Mouse (Mus musculus) midbrain, embryonic 10.5 days (tissue): ENCODE data around the gene Nacc1. TPM values are rescaled to one million over a fixed set of nuclear protein-coding genes. Genes with fewer than 3 reads are reported as not detected.
A peak's percentile ranks its signal among the peaks of the same experiment; 100 is the strongest.

ENCODE experiments used
- DNase-seq: peaks from one replicate; pipeline ENCODE4 v3.0.0-alpha.2; 2017; ENCODE audit warnings: low spot score
- H3K27ac ChIP-seq: fragments of 300-500 bp; sonication (generic); replicated peaks from 2 replicates; pipeline ENCODE4 v1.5.1; 2016; ENCODE audit warnings: mild to moderate bottlenecking
- H3K27me3 ChIP-seq: fragments of 300-500 bp; sonication (generic); 2 replicates; pipeline ENCODE4 v1.6.1; 2016; ENCODE audit warnings: low read depth, mild to moderate bottlenecking; ENCODE audit not compliant: poor library complexity, severe bottlenecking
- H3K36me3 ChIP-seq: fragments of 300-500 bp; sonication (generic); 2 replicates; pipeline ENCODE4 v1.6.1; 2016; ENCODE audit warnings: mild to moderate bottlenecking, moderate library complexity
- H3K4me1 ChIP-seq: fragments of 300-500 bp; sonication (generic); 2 replicates; pipeline ENCODE4 v1.6.1; 2016
- H3K4me3 ChIP-seq: fragments of 300-500 bp; sonication (generic); 2 replicates; pipeline ENCODE4 v1.5.1; 2016; ENCODE audit warnings: mild to moderate bottlenecking, moderate library complexity
- H3K9me3 ChIP-seq: fragments of 300-500 bp; sonication (generic); replicated peaks from 2 replicates; pipeline ENCODE4 v1.6.1; 2016; ENCODE audit warnings: mild to moderate bottlenecking
- WGBS: fragments of 180-500 bp; shearing (Covaris S2); methylation state at CpG from one replicate; pipeline ENCODE4 v1.1.7; 2016; 5-methylcytosine and 5-hydroxymethylcytosine counted together
- polyA plus RNA-seq: library from polyadenylated mRNA; unstranded; fragments of >200 nt; fragmentation: Nextera tagmentation; extraction: Ambion mirVana; gene quantifications from 2 replicates; pipeline ENCODE4 v1.2.1, GENCODE M21; 2016

Nacc1 gene
- polyA plus RNA-seq, 1 experiment from 2014 or later: 24.8 TPM

- H3K9me3 ChIP-seq: no peaks in the 10 kb centered on the region
- under 1% methylated on average over 29 of the region's 29 CpGs for WGBS
- H3K4me1 ChIP-seq: peaks cover 57% of the 10 kb centered on the region
- peak overlapping the region; percentile 94 for H3K27ac ChIP-seq
- H3K36me3 ChIP-seq: peaks cover 24% of the 10 kb centered on the region
- H3K27me3 ChIP-seq: no peaks in the 10 kb centered on the region
- peak; percentile 86 for DNase-seq
- H3K4me3 ChIP-seq: peak overlapping the region; percentile 87
These were observed 22.9 kb downstream of the Nacc1 start for GRCm38 (mm10) chr8:84664566-84665384.

- peaks cover 67% of the 10 kb centered on the region for H3K4me1 ChIP-seq
- WGBS: 3% methylated on average over 43 of the region's 43 CpGs
- peak overlapping the region; percentile 87 for H3K4me3 ChIP-seq
These were observed 24.0 kb downstream of the Nacc1 start for GRCm38 (mm10) chr8:84663483-84664327.

GRCm38 (mm10) chr8:84662581-84663065 lies 25.0 kb downstream of the Nacc1 start, which contains the start of gene Ier2:
Ier2 (minus strand) TSS chr8:84662852.
- H3K4me3 ChIP-seq: peak within 1 kb of the TSS; percentile 87
- DNase-seq: peak; percentile 93
- H3K9me3 ChIP-seq: no peaks in the 10 kb centered on the region
- H3K4me1 ChIP-seq: peaks cover 72% of the 10 kb centered on the region
- WGBS: under 1% methylated on average over 27 of the region's 27 CpGs
- no peaks in the 10 kb centered on the region for H3K27me3 ChIP-seq
- H3K36me3 ChIP-seq: peaks cover 3% of the 10 kb centered on the region; the same call in 1 of the 2 replicates
- peak within 1 kb of the TSS; percentile 94 for H3K27ac ChIP-seq

More at GRCm38 (mm10) chr8:84663483-84664327, 24.0 kb downstream of the Nacc1 start:
- no peaks in the 10 kb centered on the region for H3K27me3 ChIP-seq
- peak; percentile 98 for DNase-seq
- peak overlapping the region; percentile 94 for H3K27ac ChIP-seq
- peaks cover 13% of the 10 kb centered on the region for H3K36me3 ChIP-seq
- no peaks in the 10 kb centered on the region for H3K9me3 ChIP-seq

GRCm38 (mm10) chr8:84661961-84662571 lies 25.6 kb downstream of the Nacc1 start:
- H3K4me3 ChIP-seq: peak overlapping the region; percentile 87
- WGBS: under 1% methylated on average over 61 of the region's 61 CpGs
- no peaks in the 10 kb centered on the region for H3K9me3 ChIP-seq
- peak; percentile 79 for DNase-seq
- 0 out of 2 replicates have a peak, but pooled peaks cover 3% of the 10 kb centered on the region for H3K36me3 ChIP-seq
- H3K27ac ChIP-seq: peak overlapping the region; percentile 94
- H3K27me3 ChIP-seq: no peaks in the 10 kb centered on the region
- H3K4me1 ChIP-seq: peaks cover 78% of the 10 kb centered on the region

- H3K4me3 ChIP-seq: peak overlapping the region; percentile 87
- peaks cover 83% of the 10 kb centered on the region for H3K4me1 ChIP-seq
- no peaks in the 10 kb centered on the region for H3K27me3 ChIP-seq
- H3K36me3 ChIP-seq: 0 out of 2 replicates have a peak, but pooled peaks cover 3% of the 10 kb centered on the region
- no peaks in the 10 kb centered on the region for H3K9me3 ChIP-seq
- under 1% methylated on average over 24 of the region's 24 CpGs for WGBS
- H3K27ac ChIP-seq: peak overlapping the region; percentile 94
- DNase-seq: peak; percentile 64
These were observed 26.2 kb downstream of the Nacc1 start for GRCm38 (mm10) chr8:84661458-84661871.

GRCm38 (mm10) chr8:84660819-84661457 lies 26.7 kb downstream of the Nacc1 start:
- DNase-seq: peak; percentile 73
- Histone ChIP-seq H3K9me3 (no peaks in the 10 kb centered on the region), H3K27me3 (no peaks in the 10 kb centered on the region), H3K27ac (peak overlapping the region; percentile 94), H3K4me3 (peak overlapping the region; percentile 87), H3K4me1 (peaks cover 83% of the 10 kb centered on the region), H3K36me3 (no peaks in the 10 kb centered on the region)
- WGBS: under 1% methylated on average over 20 of the region's 20 CpGs

GRCm38 (mm10) chr8:84659936-84660818 lies 27.5 kb downstream of the Nacc1 start:
- Histone ChIP-seq H3K27me3 (no peaks in the 10 kb centered on the region), H3K27ac (peak overlapping the region; percentile 94), H3K9me3 (no peaks in the 10 kb centered on the region), H3K36me3 (no peaks in the 10 kb centered on the region), H3K4me3 (peak overlapping the region; percentile 87), H3K4me1 (peaks cover 83% of the 10 kb centered on the region)
- peak; percentile 82 for DNase-seq
- under 1% methylated on average over 33 of the region's 33 CpGs for WGBS

- no peak overlapping the region for H3K4me3 ChIP-seq
- no peaks in the 10 kb centered on the region for H3K36me3 ChIP-seq
- 39% methylated on average over 1 of the region's 1 CpGs for WGBS
- no peak overlapping the region for H3K27ac ChIP-seq
- DNase-seq: no peak
- H3K27me3 ChIP-seq: no peaks in the 10 kb centered on the region
- H3K9me3 ChIP-seq: no peaks in the 10 kb centered on the region
- H3K4me1 ChIP-seq: peaks cover 83% of the 10 kb centered on the region
These were observed 28.7 kb downstream of the Nacc1 start for GRCm38 (mm10) chr8:84658951-84659350.

- H3K4me3 ChIP-seq: no peak overlapping the region; the same call in 1 of the 2 replicates
- DNase-seq: no peak
- peak overlapping the region; percentile 59; the same call in 1 of the 2 replicates for H3K27ac ChIP-seq
- H3K36me3 ChIP-seq: no peaks in the 10 kb centered on the region
- 38% methylated on average over 4 of the region's 4 CpGs for WGBS
- H3K27me3 ChIP-seq: no peaks in the 10 kb centered on the region
- no peaks in the 10 kb centered on the region for H3K9me3 ChIP-seq
- peaks cover 75% of the 10 kb centered on the region for H3K4me1 ChIP-seq
These were observed 30.0 kb downstream of the Nacc1 start for GRCm38 (mm10) chr8:84657680-84658079.

- Histone ChIP-seq H3K27me3 (no peaks in the 10 kb centered on the region), H3K36me3 (no peaks in the 10 kb centered on the region), H3K4me3 (peak overlapping the region; percentile 56), H3K4me1 (peaks cover 74% of the 10 kb centered on the region), H3K9me3 (no peaks in the 10 kb centered on the region), H3K27ac (peak overlapping the region; percentile 91)
- no peak for DNase-seq
These were observed 30.5 kb downstream of the Nacc1 start for GRCm38 (mm10) chr8:84657203-84657602.

GRCm38 (mm10) chr8:84656641-84657126 lies 31.0 kb downstream of the Nacc1 start:
- Histone ChIP-seq H3K36me3 (no peaks in the 10 kb centered on the region), H3K9me3 (no peaks in the 10 kb centered on the region), H3K4me1 (peaks cover 69% of the 10 kb centered on the region), H3K27me3 (no peaks in the 10 kb centered on the region), H3K4me3 (peak overlapping the region; percentile 56), H3K27ac (peak overlapping the region; percentile 91)
- DNase-seq: peak; percentile 72
- WGBS: 2% methylated on average over 23 of the region's 23 CpGs
